Mouse (Mus musculus): Measurements from ENCODE around the gene Fmnl2. TPM values are rescaled to one million over a fixed set of nuclear protein-coding genes. Genes with fewer than 3 reads are reported as not detected.

The Fmnl2 gene
- polyA plus RNA-seq, 1 experiment from 2014 or later, result 3.3 TPM

DNA sequence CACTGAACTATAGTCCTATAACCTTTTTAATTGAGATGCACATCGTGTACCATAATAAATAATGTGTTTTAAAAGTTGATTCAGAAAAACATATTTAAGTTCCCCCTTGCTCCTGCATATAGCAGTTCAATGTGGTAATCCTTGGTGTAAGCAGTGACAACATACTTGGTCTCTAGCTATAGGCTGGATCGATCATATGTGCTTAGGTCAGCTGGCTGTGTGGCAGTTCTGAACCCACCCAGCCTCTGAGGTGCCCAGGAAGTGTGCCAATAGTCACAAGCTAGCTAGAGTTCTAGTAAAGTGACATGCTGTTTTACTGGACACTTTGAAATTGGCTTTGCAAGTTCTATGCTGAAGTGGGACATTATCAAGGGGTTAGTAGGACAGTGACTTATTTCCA lies 209.3 kb downstream of the Fmnl2 start:
- 96% methylated on average over 2 of the region's 2 CpGs for WGBS
- H3K27ac ChIP-seq (ENCODE audit: low read length), result no peak overlapping the region
- H3K27me3 ChIP-seq (ENCODE audit: control insufficient read depth, insufficient read depth, low read length), result no peaks in the 10 kb centered on the region
- no peaks in the 10 kb centered on the region for H3K36me3 ChIP-seq (ENCODE audit: control insufficient read depth, insufficient read depth, low read length)
- H3K4me1 ChIP-seq (ENCODE audit: control insufficient read depth, insufficient read depth, low read length), result peaks cover 6% of the 10 kb centered on the region
- ATAC-seq (ENCODE audit: insufficient read depth, low FRiP score), result no peak
- H3K9ac ChIP-seq (ENCODE audit: low read length), result no peak overlapping the region
- H3K4me2 ChIP-seq (ENCODE audit: low read depth, low read length), result no peak overlapping the region
- no peak overlapping the region for H3K4me3 ChIP-seq (replicated peaks; ENCODE audit: low read length)
- H3K9me3 ChIP-seq (replicated peaks; ENCODE audit: control insufficient read depth, low read length), result no peaks in the 10 kb centered on the region

DNA sequence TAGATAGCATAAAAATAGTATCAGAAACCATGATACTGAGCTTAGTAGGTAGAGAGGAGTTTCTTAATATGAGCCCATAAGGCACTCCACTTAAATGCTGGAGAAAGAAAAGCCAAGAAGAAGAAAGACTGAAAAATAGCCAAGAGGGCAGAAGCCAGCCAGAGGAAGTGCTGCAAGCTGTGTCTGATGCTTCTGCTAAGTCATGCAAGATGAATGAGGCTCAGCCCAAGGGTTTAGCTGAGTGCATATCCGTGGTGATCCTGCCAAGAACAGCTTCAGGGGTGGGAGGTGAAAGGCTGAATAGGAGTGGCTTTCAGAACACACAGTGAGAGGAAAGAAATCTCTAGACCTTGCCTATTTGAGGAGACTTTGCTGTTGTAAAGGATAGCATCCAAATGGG lies 212.9 kb downstream of the Fmnl2 start:
- Histone ChIP-seq H3K9ac (ENCODE audit: low read length) (no peak overlapping the region), H3K4me1 (ENCODE audit: control insufficient read depth, insufficient read depth, low read length) (peaks cover 6% of the 10 kb centered on the region), H3K36me3 (ENCODE audit: control insufficient read depth, insufficient read depth, low read length) (no peaks in the 10 kb centered on the region), H3K4me2 (ENCODE audit: low read depth, low read length) (no peak overlapping the region), H3K27me3 (ENCODE audit: control insufficient read depth, insufficient read depth, low read length) (no peaks in the 10 kb centered on the region), H3K9me3 (replicated peaks; ENCODE audit: control insufficient read depth, low read length) (no peaks in the 10 kb centered on the region), H3K4me3 (replicated peaks; ENCODE audit: low read length) (no peak overlapping the region), H3K27ac (ENCODE audit: low read length) (peak overlapping the region; percentile 35; the same call in 1 of the 2 replicates)
- ATAC-seq (ENCODE audit: insufficient read depth, low FRiP score), result peak; percentile 88
- WGBS, result 10% methylated on average over 1 of the region's 1 CpGs

DNA sequence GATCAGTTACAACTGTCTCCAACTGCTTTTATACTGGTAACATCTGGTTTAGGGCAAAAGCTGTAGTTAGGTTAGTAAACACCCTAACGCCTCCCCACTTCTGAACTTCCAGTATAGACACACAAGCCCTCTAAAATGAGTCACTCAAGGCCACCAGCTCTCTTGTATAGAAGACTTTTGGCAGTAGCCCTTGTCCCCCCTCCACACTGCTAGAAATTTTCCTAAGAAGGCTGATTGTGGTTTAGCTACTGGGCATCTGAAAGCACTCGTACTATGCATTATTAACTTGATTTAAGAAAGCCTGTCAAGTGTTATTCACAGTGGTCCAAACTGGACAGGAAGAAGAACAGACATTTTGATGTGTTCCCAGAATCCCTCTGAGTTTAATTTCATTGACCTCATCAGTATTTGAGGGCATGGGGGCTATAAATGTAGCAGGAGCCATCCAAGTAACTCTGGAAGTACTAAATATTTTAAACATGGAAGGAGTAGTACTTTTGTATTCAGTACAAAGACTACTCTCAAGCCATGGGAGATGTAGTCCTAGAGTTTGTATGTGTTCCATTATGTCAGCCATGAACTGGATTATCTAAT lies 222.1 kb downstream of the Fmnl2 start:
- WGBS, result 79% methylated on average over 2 of the region's 2 CpGs
- no peak for ATAC-seq (ENCODE audit: insufficient read depth, low FRiP score)

DNA sequence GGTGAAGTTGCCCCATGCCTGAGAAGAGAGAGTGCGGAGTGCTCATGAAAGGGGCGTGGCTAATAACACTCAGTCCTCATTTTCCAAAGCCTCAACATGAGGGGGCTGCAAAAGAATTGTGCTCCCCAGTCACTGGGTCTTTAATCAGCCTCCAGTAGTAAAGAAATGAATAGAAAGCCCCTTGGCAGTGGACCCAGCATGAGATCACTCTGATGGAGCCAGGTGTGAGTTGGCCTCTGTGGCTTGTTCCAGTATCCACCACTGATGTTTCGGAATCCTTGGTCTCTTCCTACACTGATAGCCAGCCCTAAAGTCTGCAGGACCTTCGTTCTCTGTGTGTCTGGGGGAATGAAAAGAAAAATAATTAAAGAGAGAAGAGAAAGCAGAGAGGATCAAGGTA lies 224.4 kb downstream of the Fmnl2 start:
- Histone ChIP-seq H3K4me2 (ENCODE audit: low read depth, low read length) (no peak overlapping the region), H3K9me3 (replicated peaks; ENCODE audit: control insufficient read depth, low read length) (no peaks in the 10 kb centered on the region), H3K27ac (ENCODE audit: low read length) (no peak overlapping the region), H3K9ac (ENCODE audit: low read length) (no peak overlapping the region), H3K4me1 (ENCODE audit: control insufficient read depth, insufficient read depth, low read length) (no peaks in the 10 kb centered on the region), H3K36me3 (ENCODE audit: control insufficient read depth, insufficient read depth, low read length) (no peaks in the 10 kb centered on the region), H3K4me3 (replicated peaks; ENCODE audit: low read length) (no peak overlapping the region), H3K27me3 (ENCODE audit: control insufficient read depth, insufficient read depth, low read length) (no peaks in the 10 kb centered on the region)
- ATAC-seq (ENCODE audit: insufficient read depth, low FRiP score), result no peak
- WGBS, result 87% methylated on average over 4 of the region's 4 CpGs

More for the DNA sequence above, 222.1 kb downstream of the Fmnl2 start:
- Histone ChIP-seq H3K27me3 (ENCODE audit: control insufficient read depth, insufficient read depth, low read length) (no peaks in the 10 kb centered on the region), H3K9me3 (replicated peaks; ENCODE audit: control insufficient read depth, low read length) (no peaks in the 10 kb centered on the region), H3K4me2 (ENCODE audit: low read depth, low read length) (no peak overlapping the region), H3K4me1 (ENCODE audit: control insufficient read depth, insufficient read depth, low read length) (no peaks in the 10 kb centered on the region), H3K9ac (ENCODE audit: low read length) (no peak overlapping the region), H3K4me3 (replicated peaks; ENCODE audit: low read length) (no peak overlapping the region), H3K36me3 (ENCODE audit: control insufficient read depth, insufficient read depth, low read length) (no peaks in the 10 kb centered on the region), H3K27ac (ENCODE audit: low read length) (no peak overlapping the region)

DNA sequence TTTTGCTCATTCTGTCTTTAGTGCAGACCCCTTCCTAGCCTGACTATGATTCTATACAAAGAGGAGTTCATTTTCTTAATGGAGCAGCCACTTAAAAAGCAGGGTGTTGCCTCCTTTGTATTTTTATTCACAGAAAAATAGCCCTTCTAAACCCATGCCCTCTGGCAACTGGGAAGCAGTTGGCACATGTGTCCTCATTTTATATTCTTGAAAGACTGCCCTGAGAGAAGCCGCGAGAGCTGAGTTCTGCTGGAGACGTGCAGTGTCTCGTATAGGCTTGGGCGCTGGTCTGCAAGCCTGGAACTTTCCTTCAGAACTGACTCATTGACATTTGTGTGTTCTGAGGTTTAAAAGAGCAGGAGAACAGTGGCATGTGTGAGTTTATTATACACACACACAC lies 224.8 kb downstream of the Fmnl2 start:
- Histone ChIP-seq H3K4me3 (replicated peaks; ENCODE audit: low read length) (no peak overlapping the region), H3K9me3 (replicated peaks; ENCODE audit: control insufficient read depth, low read length) (no peaks in the 10 kb centered on the region), H3K9ac (ENCODE audit: low read length) (no peak overlapping the region), H3K36me3 (ENCODE audit: control insufficient read depth, insufficient read depth, low read length) (no peaks in the 10 kb centered on the region), H3K4me1 (ENCODE audit: control insufficient read depth, insufficient read depth, low read length) (no peaks in the 10 kb centered on the region), H3K27ac (ENCODE audit: low read length) (no peak overlapping the region), H3K27me3 (ENCODE audit: control insufficient read depth, insufficient read depth, low read length) (no peaks in the 10 kb centered on the region), H3K4me2 (ENCODE audit: low read depth, low read length) (no peak overlapping the region)
- 83% methylated on average over 5 of the region's 5 CpGs for WGBS
- ATAC-seq (ENCODE audit: insufficient read depth, low FRiP score), result no peak

DNA sequence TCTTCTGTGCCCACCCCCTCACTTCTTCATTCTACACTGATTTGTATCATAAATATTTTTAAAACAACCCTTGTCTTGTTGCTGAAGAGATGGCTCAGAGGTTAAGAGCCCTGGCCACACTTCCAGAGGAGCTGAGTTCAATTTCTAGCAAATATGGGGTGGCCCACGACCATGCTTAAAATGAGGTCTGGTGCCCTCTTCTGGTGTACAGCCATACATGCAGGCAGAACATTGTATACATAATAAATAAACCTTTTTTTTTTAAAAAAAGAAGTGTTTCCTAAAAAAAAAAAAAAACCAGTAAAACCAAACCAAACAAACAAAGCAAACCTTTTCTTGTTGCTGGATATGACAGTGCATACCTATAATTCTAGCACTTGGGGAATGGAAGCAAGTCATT lies 225.6 kb downstream of the Fmnl2 start:
- Histone ChIP-seq H3K4me3 (replicated peaks; ENCODE audit: low read length) (no peak overlapping the region), H3K4me1 (ENCODE audit: control insufficient read depth, insufficient read depth, low read length) (no peaks in the 10 kb centered on the region), H3K27ac (ENCODE audit: low read length) (no peak overlapping the region), H3K4me2 (ENCODE audit: low read depth, low read length) (no peak overlapping the region), H3K9me3 (replicated peaks; ENCODE audit: control insufficient read depth, low read length) (no peaks in the 10 kb centered on the region), H3K27me3 (ENCODE audit: control insufficient read depth, insufficient read depth, low read length) (no peaks in the 10 kb centered on the region), H3K9ac (ENCODE audit: low read length) (no peak overlapping the region), H3K36me3 (ENCODE audit: control insufficient read depth, insufficient read depth, low read length) (no peaks in the 10 kb centered on the region)
- 19% methylated on average over 1 of the region's 1 CpGs for WGBS
- ATAC-seq (ENCODE audit: insufficient read depth, low FRiP score), result no peak

DNA sequence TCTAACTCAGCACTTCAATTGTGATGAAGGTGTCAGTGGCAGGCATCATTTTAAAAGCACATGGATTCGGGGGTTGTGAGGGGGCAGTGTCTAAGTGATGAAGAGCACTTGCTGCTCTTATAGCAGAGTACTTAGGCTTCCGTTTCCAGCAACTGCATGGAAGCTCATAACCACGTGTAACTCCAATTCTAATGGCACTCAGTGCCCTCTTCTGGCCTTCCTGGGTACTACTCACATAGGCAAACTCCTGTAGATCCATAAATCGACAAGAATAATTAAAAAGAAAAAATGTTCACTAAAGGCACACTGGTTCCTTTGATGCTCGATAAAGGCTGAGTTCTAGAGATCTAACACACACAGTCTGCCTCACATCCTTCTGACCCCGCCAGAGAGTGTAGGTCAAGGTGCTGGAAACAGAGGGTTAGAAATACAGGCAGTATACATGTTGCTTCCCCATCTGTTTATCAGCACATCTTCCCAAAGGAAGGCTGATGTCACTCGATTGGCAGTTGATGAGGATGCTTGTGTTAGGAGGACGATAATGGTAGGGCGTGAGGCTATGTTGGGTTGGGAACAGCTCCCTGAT lies 228.1 kb downstream of the Fmnl2 start:
- 56% methylated on average over 9 of the region's 9 CpGs for WGBS

DNA sequence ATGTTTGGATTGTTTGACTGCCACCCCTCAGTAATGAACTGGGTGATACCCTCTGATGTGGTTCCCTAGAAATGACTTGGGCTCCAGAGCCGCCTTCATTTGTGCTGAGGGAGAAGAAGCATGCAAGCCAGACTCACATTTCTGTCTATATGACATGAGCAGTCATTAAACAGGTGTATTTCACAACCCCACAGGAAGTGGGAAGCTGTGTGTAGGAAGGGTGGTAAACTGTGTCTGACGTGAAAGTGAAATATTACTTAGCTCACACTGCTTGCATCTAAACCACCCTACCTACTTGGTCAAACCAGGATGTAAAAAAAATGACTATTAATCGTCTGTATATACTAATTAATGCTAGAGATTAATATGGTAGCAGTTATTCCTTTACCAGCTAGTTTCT lies 231.1 kb downstream of the Fmnl2 start:
- 80% methylated on average over 3 of the region's 3 CpGs for WGBS
- H3K27me3 ChIP-seq (ENCODE audit: control insufficient read depth, insufficient read depth, low read length), result no peaks in the 10 kb centered on the region
- H3K4me1 ChIP-seq (ENCODE audit: control insufficient read depth, insufficient read depth, low read length), result no peaks in the 10 kb centered on the region
- H3K9me3 ChIP-seq (replicated peaks; ENCODE audit: control insufficient read depth, low read length), result no peaks in the 10 kb centered on the region
- H3K27ac ChIP-seq (ENCODE audit: low read length), result no peak overlapping the region
- ATAC-seq (ENCODE audit: insufficient read depth, low FRiP score), result no peak
- H3K4me2 ChIP-seq (ENCODE audit: low read depth, low read length), result no peak overlapping the region
- no peaks in the 10 kb centered on the region for H3K36me3 ChIP-seq (ENCODE audit: control insufficient read depth, insufficient read depth, low read length)
- H3K9ac ChIP-seq (ENCODE audit: low read length), result no peak overlapping the region
- no peak overlapping the region for H3K4me3 ChIP-seq (replicated peaks; ENCODE audit: low read length)

More for the DNA sequence above, 228.1 kb downstream of the Fmnl2 start:
- no peak overlapping the region for H3K27ac ChIP-seq (ENCODE audit: low read length)
- no peak overlapping the region for H3K4me3 ChIP-seq (replicated peaks; ENCODE audit: low read length)
- H3K9me3 ChIP-seq (replicated peaks; ENCODE audit: control insufficient read depth, low read length), result no peaks in the 10 kb centered on the region
- no peaks in the 10 kb centered on the region for H3K27me3 ChIP-seq (ENCODE audit: control insufficient read depth, insufficient read depth, low read length)
- no peaks in the 10 kb centered on the region for H3K4me1 ChIP-seq (ENCODE audit: control insufficient read depth, insufficient read depth, low read length)
- no peaks in the 10 kb centered on the region for H3K36me3 ChIP-seq (ENCODE audit: control insufficient read depth, insufficient read depth, low read length)
- no peak overlapping the region for H3K9ac ChIP-seq (ENCODE audit: low read length)
- no peak overlapping the region for H3K4me2 ChIP-seq (ENCODE audit: low read depth, low read length)
- no peak for ATAC-seq (ENCODE audit: insufficient read depth, low FRiP score)

DNA sequence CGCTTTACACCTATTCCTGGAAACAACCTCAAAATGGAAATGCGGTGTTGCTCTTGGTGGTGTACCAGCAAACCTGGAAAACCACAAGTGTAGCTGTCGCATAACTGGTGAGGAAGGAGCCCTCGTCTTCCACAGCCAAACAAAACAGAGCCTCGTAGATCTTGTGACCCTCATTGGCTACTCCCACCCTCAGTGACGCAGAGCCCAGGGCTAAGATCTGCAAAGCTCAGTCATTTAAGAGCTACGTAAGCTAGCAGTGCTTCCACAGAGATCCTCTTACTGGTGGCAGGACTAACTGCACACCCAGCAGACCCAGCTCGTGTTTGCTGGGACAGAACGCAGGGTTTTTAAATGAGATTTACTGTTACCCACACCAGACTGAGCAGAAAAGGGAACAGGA lies 237.4 kb downstream of the Fmnl2 start:
- WGBS, result 84% methylated on average over 9 of the region's 9 CpGs
- no peak overlapping the region for H3K4me3 ChIP-seq (replicated peaks; ENCODE audit: low read length)
- no peaks in the 10 kb centered on the region for H3K9me3 ChIP-seq (replicated peaks; ENCODE audit: control insufficient read depth, low read length)
- H3K9ac ChIP-seq (ENCODE audit: low read length), result no peak overlapping the region
- H3K27me3 ChIP-seq (ENCODE audit: control insufficient read depth, insufficient read depth, low read length), result no peaks in the 10 kb centered on the region
- no peak for ATAC-seq (ENCODE audit: insufficient read depth, low FRiP score)
- no peaks in the 10 kb centered on the region for H3K36me3 ChIP-seq (ENCODE audit: control insufficient read depth, insufficient read depth, low read length)
- H3K27ac ChIP-seq (ENCODE audit: low read length), result no peak overlapping the region
- H3K4me1 ChIP-seq (ENCODE audit: control insufficient read depth, insufficient read depth, low read length), result no peaks in the 10 kb centered on the region
- no peak overlapping the region for H3K4me2 ChIP-seq (ENCODE audit: low read depth, low read length)
